Mouse (Mus musculus) CH12.LX (cell line): ENCODE measurements at regions not wholly inside any gene's neighbourhood (a gene's known extent, or its start where the extent isn't known, plus 50 kb on each side); places are given as distances from the start of the nearest gene placed in this dataset.

Source experiments
- DNase-seq: peaks from one replicate; pipeline ENCODE4 v3.0.0-alpha.2; 2013; ENCODE audit errors: extremely low read depth
- H3K27ac ChIP-seq: 2 replicates; pipeline ENCODE4 v1.5.1; 2012; ENCODE audit warnings: low read depth, mild to moderate bottlenecking, control low read depth, moderate library complexity; ENCODE audit not compliant: insufficient read depth
- H3K27me3 ChIP-seq: replicated peaks from 2 replicates; pipeline ENCODE3; 2012; ENCODE audit warnings: inconsistent platforms
- H3K36me3 ChIP-seq, 2 experiments: replicated peaks in 1 of 2; 2 replicates each; pipeline versions ENCODE3 to v1.6.1; 2012; ENCODE audit warnings: inconsistent platforms in 1 of 2, low read length in 1 of 2, mild to moderate bottlenecking in 1 of 2, mixed read lengths in 1 of 2, moderate library complexity in 1 of 2; ENCODE audit not compliant: control insufficient read depth in 1 of 2, insufficient read depth in 1 of 2
- H3K4me1 ChIP-seq, 2 experiments: 2 replicates each; pipeline ENCODE4 v1.6.1; 2012; ENCODE audit warnings: inconsistent platforms in 1 of 2, moderate library complexity in 1 of 2; ENCODE audit not compliant: insufficient read depth in 2 of 2, control insufficient read depth in 1 of 2
- H3K4me2 ChIP-seq: 2 replicates; pipeline ENCODE4 v1.6.1; 2012; ENCODE audit warnings: low read depth, mild to moderate bottlenecking, control low read depth; ENCODE audit not compliant: poor library complexity, insufficient read depth, severe bottlenecking
- H3K4me3 ChIP-seq, 3 experiments: fragments of 150-350 bp in 1 of 3; sonication (generic) in 1 of 3; replicated peaks in 1 of 3; 2 replicates each; pipeline versions ENCODE3 to v1.5.1; 2011 to 2012; ENCODE audit warnings: low read depth in 2 of 3, low read length in 2 of 3, mild to moderate bottlenecking in 2 of 3, moderate library complexity in 2 of 3, control low read depth in 1 of 3, improper control_type of control experiment in 1 of 3, inconsistent platforms in 1 of 3, mixed read lengths in 1 of 3; ENCODE audit not compliant: poor library complexity in 1 of 3
- H3K79me2 ChIP-seq: replicated peaks from 2 replicates; pipeline ENCODE4 v1.6.1; 2012; ENCODE audit warnings: mild to moderate bottlenecking, moderate library complexity; ENCODE audit not compliant: control insufficient read depth, poor library complexity, insufficient read depth, severe bottlenecking; ENCODE audit errors: extremely low read depth
- H3K9ac ChIP-seq: 2 replicates; pipeline ENCODE4 v1.6.1; 2012; ENCODE audit warnings: low read depth, mild to moderate bottlenecking, control low read depth, moderate library complexity; ENCODE audit not compliant: insufficient read depth
- H3K9me3 ChIP-seq: replicated peaks from 2 replicates; pipeline ENCODE3; 2012; ENCODE audit warnings: low read length, inconsistent platforms, mixed read lengths
- BHLHE40 ChIP-seq: IDR thresholded peaks from 2 replicates; pipeline ENCODE4 v1.6.1; 2011; ENCODE audit warnings: mild to moderate bottlenecking, low read depth, low read length, improper control_type of control experiment
- CTCF ChIP-seq, 2 experiments: IDR thresholded peaks in 1 of 2; conservative IDR thresholded peaks in 1 of 2; 2 replicates each; pipeline ENCODE4 v1.5.1; 2011 to 2012; ENCODE audit warnings: low read depth in 2 of 2, low read length in 2 of 2, improper control_type of control experiment in 1 of 2, inconsistent platforms in 1 of 2, mild to moderate bottlenecking in 1 of 2, moderate library complexity in 1 of 2
- E2F4 ChIP-seq: IDR thresholded peaks from 2 replicates; pipeline ENCODE4 v1.6.1; 2011; ENCODE audit warnings: low read depth, low read length, improper control_type of control experiment; ENCODE audit not compliant: insufficient replicate concordance
- ELF1 ChIP-seq: IDR thresholded peaks from 2 replicates; pipeline ENCODE4 v1.6.1; 2014; ENCODE audit warnings: low read depth, mild to moderate bottlenecking, inconsistent platforms, low read length, improper control_type of control experiment
- EP300 ChIP-seq: IDR thresholded peaks from 2 replicates; pipeline ENCODE4 v1.6.1; 2011; ENCODE audit warnings: low read length, improper control_type of control experiment
- GABPA ChIP-seq: IDR thresholded peaks from 2 replicates; pipeline ENCODE4 v1.6.1; 2012; ENCODE audit warnings: low read depth, low read length, improper control_type of control experiment, inconsistent platforms; ENCODE audit not compliant: insufficient replicate concordance
- HCFC1 ChIP-seq: IDR thresholded peaks from 2 replicates; pipeline ENCODE4 v1.6.1; 2012; ENCODE audit warnings: low read depth, mild to moderate bottlenecking, inconsistent platforms, low read length, improper control_type of control experiment
- IRF4 ChIP-seq: IDR thresholded peaks from 2 replicates; pipeline ENCODE4 v1.6.1; 2014; ENCODE audit warnings: low read depth, mild to moderate bottlenecking, inconsistent platforms, low read length, improper control_type of control experiment
- JUND ChIP-seq: conservative IDR thresholded peaks from 2 replicates; pipeline ENCODE4 v1.6.1; 2011; ENCODE audit warnings: low read depth, low read length, improper control_type of control experiment
- KAT2A ChIP-seq: IDR thresholded peaks from 2 replicates; pipeline ENCODE4 v1.6.1; 2012; ENCODE audit warnings: low read length, improper control_type of control experiment, inconsistent platforms; ENCODE audit not compliant: insufficient replicate concordance
- MAFK ChIP-seq: IDR thresholded peaks from 2 replicates; pipeline ENCODE4 v1.6.1; 2011; ENCODE audit warnings: low read length, improper control_type of control experiment; ENCODE audit not compliant: insufficient replicate concordance
- MEF2A ChIP-seq: IDR thresholded peaks from 2 replicates; pipeline ENCODE4 v1.6.1; 2014; ENCODE audit warnings: low read depth, mild to moderate bottlenecking, inconsistent platforms, low read length, improper control_type of control experiment, borderline replicate concordance
- MXI1 ChIP-seq: IDR thresholded peaks from 2 replicates; pipeline ENCODE4 v1.6.1; 2011; ENCODE audit warnings: mild to moderate bottlenecking, low read depth, low read length, improper control_type of control experiment
- MYC ChIP-seq: IDR thresholded peaks from 2 replicates; pipeline ENCODE4 v1.6.1; 2011; ENCODE audit warnings: low read depth, mild to moderate bottlenecking, improper control_type of control experiment, low read length
- NELFE ChIP-seq: IDR thresholded peaks from 2 replicates; pipeline ENCODE4 v1.6.1; 2011; ENCODE audit warnings: low read depth, low read length, improper control_type of control experiment
- NRF1 ChIP-seq: IDR thresholded peaks from 2 replicates; pipeline ENCODE4 v1.6.1; 2014; ENCODE audit warnings: low read depth, mild to moderate bottlenecking, inconsistent platforms, low read length, improper control_type of control experiment, moderate library complexity
- RAD21 ChIP-seq: IDR thresholded peaks from 2 replicates; pipeline ENCODE4 v1.6.1; 2011; ENCODE audit warnings: low read depth, mild to moderate bottlenecking, low read length, improper control_type of control experiment, moderate library complexity
- RCOR1 ChIP-seq: conservative IDR thresholded peaks from 2 replicates; pipeline ENCODE4 v1.6.1; 2012; ENCODE audit warnings: low read depth, mild to moderate bottlenecking, inconsistent platforms, low read length, improper control_type of control experiment
- SIN3A ChIP-seq: IDR thresholded peaks from 2 replicates; pipeline ENCODE4 v1.6.1; 2012; ENCODE audit warnings: low read length, improper control_type of control experiment, inconsistent platforms
- SMC3 ChIP-seq: IDR thresholded peaks from 2 replicates; pipeline ENCODE4 v1.6.1; 2011; ENCODE audit warnings: low read depth, low read length, improper control_type of control experiment
- TCF12 ChIP-seq: IDR thresholded peaks from 2 replicates; pipeline ENCODE4 v1.6.1; 2014; ENCODE audit warnings: low read depth, mild to moderate bottlenecking, inconsistent platforms, low read length, improper control_type of control experiment
- UBTF ChIP-seq: IDR thresholded peaks from 2 replicates; pipeline ENCODE4 v1.6.1; 2012; ENCODE audit warnings: low read depth, mild to moderate bottlenecking, inconsistent platforms, low read length, improper control_type of control experiment, moderate library complexity
- USF1 ChIP-seq: IDR thresholded peaks from 2 replicates; pipeline ENCODE4 v1.6.1; 2014; ENCODE audit warnings: low read depth, mild to moderate bottlenecking, inconsistent platforms, low read length, improper control_type of control experiment
- USF2 ChIP-seq: conservative IDR thresholded peaks from 2 replicates; pipeline ENCODE4 v1.6.1; 2011; ENCODE audit warnings: low read depth, low read length, improper control_type of control experiment
- ZC3H11A ChIP-seq: IDR thresholded peaks from 2 replicates; pipeline ENCODE4 v1.6.1; 2012; ENCODE audit warnings: low read depth, mild to moderate bottlenecking, inconsistent platforms, low read length, improper control_type of control experiment
- ZKSCAN1 ChIP-seq: IDR thresholded peaks from 2 replicates; pipeline ENCODE4 v1.6.1; 2012; ENCODE audit warnings: low read depth, inconsistent platforms, low read length, improper control_type of control experiment, borderline replicate concordance
- ZNF384 ChIP-seq: IDR thresholded peaks from 2 replicates; pipeline ENCODE4 v1.6.1; 2012; ENCODE audit warnings: low read depth, low read length, improper control_type of control experiment, inconsistent platforms
- dilution Hi-C: fragments of 300-500 bp; cut with MboI; formaldehyde crosslinking; loops from 2 replicates; pipeline ENCODE4 v1.14.3; 2020; ENCODE audit warnings: low sequenced_read_pairs; ENCODE audit not compliant: extremely low pct_unique_long_range_greater_than_20kb, extremely low pct_ligation_motif_present
- in situ Hi-C: fragments of 300-500 bp; cut with MboI; formaldehyde crosslinking; loops from 3 replicates; pipeline ENCODE4 v1.14.3; 2019; ENCODE audit warnings: low sequenced_read_pairs, low pct_ligation_motif_present, low pct_unique_long_range_greater_than_20kb, mixed read lengths

- Histone ChIP-seq H3K79me2 (no peaks in the 10 kb centered on the region), H3K36me3 (no peaks in the 10 kb centered on the region), H3K4me1 (no peaks in the 10 kb centered on the region), H3K27me3 (no peaks in the 10 kb centered on the region), H3K9me3 (peaks cover 16% of the 10 kb centered on the region), H3K27ac (no peak overlapping the region), H3K4me3 (no peak overlapping the region), H3K9ac (no peak overlapping the region), H3K4me2 (no peak overlapping the region)
- no peak for DNase-seq
- no peak for TF ChIP-seq IRF4
- TF ChIP-seq MAFK, result no peak
- no peak for TF ChIP-seq EP300
- TF ChIP-seq GABPA, result no peak
- TF ChIP-seq CTCF (conservative IDR thresholded peaks at IDR 0.05 in 1 of 2, IDR thresholded peaks at IDR 0.05 in 1 of 2; ENCODE audit: low read depth in 2 of 2, low read length in 2 of 2), result no peak
- TF ChIP-seq NELFE, result no peak
- TF ChIP-seq SIN3A, result no peak
- TF ChIP-seq NRF1, result no peak
- TF ChIP-seq TCF12, result no peak
- no peak for TF ChIP-seq RCOR1
- in situ Hi-C loops (no loop called here), dilution Hi-C loops (no loop called here)
Measured at GRCm38 (mm10) chr16:77536314-77536713, 65.6 kb downstream of the Gm11146 start.

GRCm38 (mm10) chr16:77535021-77535420 lies 66.9 kb downstream of the Gm11146 start:
- in situ Hi-C loops, result no loop called here
- dilution Hi-C loops, result no loop called here
- TF ChIP-seq USF1 (no peak), RAD21 (peak; percentile 11), ELF1 (no peak), CTCF (conservative IDR thresholded peaks at IDR 0.05 in 1 of 2, IDR thresholded peaks at IDR 0.05 in 1 of 2; ENCODE audit: low read depth in 2 of 2, low read length in 2 of 2) (peak in 1 of 2 experiments; percentile 53; a peak in 3 of 4 replicates), SMC3 (peak; percentile 7; the same call in 1 of the 2 replicates)
- TF ChIP-seq, all 38 proteins: peak for 3

GRCm38 (mm10) chr16:77531596-77531995 lies 70.3 kb downstream of the Gm11146 start:
- no peak overlapping the region for H3K4me3 ChIP-seq
- no peak for DNase-seq
- no peak overlapping the region for H3K9ac ChIP-seq
- dilution Hi-C loops (no loop called here), in situ Hi-C loops (no loop called here)
- H3K4me2 ChIP-seq, result no peak overlapping the region
- H3K27me3 ChIP-seq, result no peaks in the 10 kb centered on the region
- peaks cover 22% of the 10 kb centered on the region for H3K9me3 ChIP-seq
- H3K79me2 ChIP-seq, result no peaks in the 10 kb centered on the region
- no peaks in the 10 kb centered on the region for H3K36me3 ChIP-seq
- H3K27ac ChIP-seq, result no peak overlapping the region
- no peaks in the 10 kb centered on the region for H3K4me1 ChIP-seq
- TF ChIP-seq E2F4 (no peak), ZKSCAN1 (no peak), USF2 (no peak), MYC (no peak), RAD21 (no peak), JUND (no peak), HCFC1 (no peak), KAT2A (no peak), ZNF384 (no peak), NELFE (no peak), IRF4 (no peak), UBTF (no peak), MEF2A (no peak), SMC3 (no peak), BHLHE40 (no peak), ZC3H11A (no peak), MXI1 (no peak)

More at GRCm38 (mm10) chr16:77535021-77535420, 66.9 kb downstream of the Gm11146 start:
- Histone ChIP-seq H3K27me3 (no peaks in the 10 kb centered on the region), H3K79me2 (no peaks in the 10 kb centered on the region), H3K27ac (no peak overlapping the region), H3K9me3 (peaks cover 19% of the 10 kb centered on the region), H3K4me1 (no peaks in the 10 kb centered on the region), H3K36me3 (no peaks in the 10 kb centered on the region), H3K4me3 (no peak overlapping the region), H3K4me2 (no peak overlapping the region), H3K9ac (no peak overlapping the region)
- peak; percentile 16 for DNase-seq
